Mouse (Mus musculus) thymus, postnatal 10 days (tissue): Measurements from ENCODE around the gene Btbd35f26.
"Not testable (repeated sequence)": the region's sequence is repeated elsewhere in the genome, so short reads cannot be mapped to it uniquely, and the experiment has no call there.

ENCODE experiments used
- DNase-seq, 2 experiments: peaks; one replicate each; pipeline ENCODE4 v3.0.0; 2021; ENCODE audit warnings: low spot score in 2 of 2

Btbd35f26 gene

GRCm38 (mm10) chrX:31336154-31336553 lies at the start of gene Btbd35f26:
Btbd35f26 (plus strand) TSS chrX:31336454.
- not testable (repeated sequence) for DNase-seq

- peak in 1 of 2 experiments; percentile 2 for DNase-seq
Observed at GRCm38 (mm10) chrX:31341924-31342323, 5.7 kb downstream of the Btbd35f26 start.

GRCm38 (mm10) chrX:31383818-31384217 lies 47.6 kb downstream of the Btbd35f26 start, which contains the start of gene Btbd35f19:
Btbd35f19 (minus strand) TSS chrX:31383918.
- not testable (repeated sequence) for DNase-seq
